Mouse (Mus musculus): ENCODE measurements around the gene Ube2k. TPM values are rescaled to one million over a fixed set of nuclear protein-coding genes. Genes with fewer than 3 reads are reported as not detected.

Gene Ube2k
- polyA plus RNA-seq, 1 experiment from 2014 or later, result 191 TPM

DNA sequence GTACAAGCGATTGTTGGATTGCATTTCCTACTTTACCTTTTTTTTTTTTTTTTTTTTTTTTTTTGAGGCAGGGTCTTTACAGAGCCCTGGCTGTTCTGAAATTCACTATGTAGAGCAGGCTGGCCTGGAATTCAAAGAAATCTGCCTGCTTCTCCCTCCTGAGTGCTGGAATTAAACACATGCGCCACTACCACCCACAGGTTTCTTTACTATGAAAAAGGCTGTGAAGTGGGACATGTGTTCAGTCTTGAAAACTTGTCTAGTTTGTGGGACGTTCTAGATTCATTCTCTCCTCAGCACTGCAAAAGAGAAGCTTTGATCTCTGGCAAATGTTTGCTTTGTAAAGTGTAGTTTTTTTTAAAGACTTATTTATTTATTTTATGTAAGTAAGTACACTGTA lies 4.9 kb downstream of the Ube2k start:
- no peak overlapping the region for H3K9ac ChIP-seq
- H3K4me2 ChIP-seq, result no peak overlapping the region
- no peak overlapping the region for H3K4me3 ChIP-seq
- H3K36me3 ChIP-seq (replicated peaks), result no peaks in the 10 kb centered on the region
- H3K4me1 ChIP-seq, result peaks cover 14% of the 10 kb centered on the region
- no peak overlapping the region for H3K27ac ChIP-seq
- WGBS, result 81% methylated on average over 3 of the region's 3 CpGs
- no peaks in the 10 kb centered on the region for H3K9me3 ChIP-seq
- ATAC-seq (replicated peaks), result no peak
- no peaks in the 10 kb centered on the region for H3K27me3 ChIP-seq (replicated peaks)

- H3K9me3 ChIP-seq, result no peaks in the 10 kb centered on the region
- ATAC-seq (replicated peaks), result no peak
- H3K4me3 ChIP-seq, result no peak overlapping the region
- no peak overlapping the region for H3K9ac ChIP-seq
- no peak overlapping the region for H3K27ac ChIP-seq
- peaks cover 14% of the 10 kb centered on the region for H3K4me1 ChIP-seq
- 96% methylated on average over 1 of the region's 1 CpGs for WGBS
- H3K4me2 ChIP-seq, result no peak overlapping the region
- H3K36me3 ChIP-seq (replicated peaks), result no peaks in the 10 kb centered on the region
- no peaks in the 10 kb centered on the region for H3K27me3 ChIP-seq (replicated peaks)
Measured at GRCm38 (mm10) chr5:65543491-65543890, 6.5 kb downstream of the Ube2k start.

DNA sequence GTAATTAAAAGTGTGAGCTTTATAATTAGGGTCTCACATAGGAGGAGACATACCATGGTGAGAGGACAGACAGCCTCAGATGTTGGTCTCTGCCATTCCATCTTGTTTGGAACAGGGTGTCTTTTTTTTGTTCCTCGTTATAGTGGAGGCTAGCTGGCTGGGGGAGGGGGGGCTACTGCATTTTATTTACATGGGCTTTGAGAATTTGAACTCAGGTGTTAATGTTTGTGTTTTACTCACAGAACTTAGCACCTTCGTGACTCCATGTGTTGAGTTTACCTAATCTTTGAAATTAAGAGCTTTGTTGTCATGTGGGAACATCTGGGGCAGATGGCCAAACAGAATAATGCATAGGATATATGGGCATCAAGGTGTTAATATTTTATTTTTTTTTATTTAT lies 7.6 kb downstream of the Ube2k start:
- WGBS, result 90% methylated on average over 2 of the region's 2 CpGs
- Histone ChIP-seq H3K36me3 (replicated peaks) (no peaks in the 10 kb centered on the region), H3K4me2 (no peak overlapping the region), H3K9me3 (no peaks in the 10 kb centered on the region), H3K27me3 (replicated peaks) (no peaks in the 10 kb centered on the region), H3K4me3 (no peak overlapping the region), H3K4me1 (peaks cover 5% of the 10 kb centered on the region; the same call in 1 of the 2 replicates), H3K27ac (no peak overlapping the region), H3K9ac (no peak overlapping the region)
- no peak for ATAC-seq (replicated peaks)

GRCm38 (mm10) chr5:65549677-65550076 lies 12.6 kb downstream of the Ube2k start:
- no peak overlapping the region for H3K9ac ChIP-seq
- H3K4me1 ChIP-seq, result no peaks in the 10 kb centered on the region
- H3K36me3 ChIP-seq (replicated peaks), result no peaks in the 10 kb centered on the region
- H3K27ac ChIP-seq, result no peak overlapping the region
- no peak overlapping the region for H3K4me2 ChIP-seq
- WGBS, result 88% methylated on average over 1 of the region's 1 CpGs
- no peak overlapping the region for H3K4me3 ChIP-seq
- no peaks in the 10 kb centered on the region for H3K27me3 ChIP-seq (replicated peaks)
- no peak for ATAC-seq (replicated peaks)
- H3K9me3 ChIP-seq, result no peaks in the 10 kb centered on the region

- no peak overlapping the region for H3K4me2 ChIP-seq
- H3K9ac ChIP-seq, result no peak overlapping the region
- H3K4me1 ChIP-seq, result 0 out of 2 replicates have a peak, but pooled peaks cover 4% of the 10 kb centered on the region
- H3K27me3 ChIP-seq (replicated peaks), result no peaks in the 10 kb centered on the region
- no peaks in the 10 kb centered on the region for H3K36me3 ChIP-seq (replicated peaks)
- no peak for ATAC-seq (replicated peaks)
- no peak overlapping the region for H3K4me3 ChIP-seq
- H3K9me3 ChIP-seq, result no peaks in the 10 kb centered on the region
- no peak overlapping the region for H3K27ac ChIP-seq
Measured at GRCm38 (mm10) chr5:65557109-65557508, 20.1 kb downstream of the Ube2k start.

DNA sequence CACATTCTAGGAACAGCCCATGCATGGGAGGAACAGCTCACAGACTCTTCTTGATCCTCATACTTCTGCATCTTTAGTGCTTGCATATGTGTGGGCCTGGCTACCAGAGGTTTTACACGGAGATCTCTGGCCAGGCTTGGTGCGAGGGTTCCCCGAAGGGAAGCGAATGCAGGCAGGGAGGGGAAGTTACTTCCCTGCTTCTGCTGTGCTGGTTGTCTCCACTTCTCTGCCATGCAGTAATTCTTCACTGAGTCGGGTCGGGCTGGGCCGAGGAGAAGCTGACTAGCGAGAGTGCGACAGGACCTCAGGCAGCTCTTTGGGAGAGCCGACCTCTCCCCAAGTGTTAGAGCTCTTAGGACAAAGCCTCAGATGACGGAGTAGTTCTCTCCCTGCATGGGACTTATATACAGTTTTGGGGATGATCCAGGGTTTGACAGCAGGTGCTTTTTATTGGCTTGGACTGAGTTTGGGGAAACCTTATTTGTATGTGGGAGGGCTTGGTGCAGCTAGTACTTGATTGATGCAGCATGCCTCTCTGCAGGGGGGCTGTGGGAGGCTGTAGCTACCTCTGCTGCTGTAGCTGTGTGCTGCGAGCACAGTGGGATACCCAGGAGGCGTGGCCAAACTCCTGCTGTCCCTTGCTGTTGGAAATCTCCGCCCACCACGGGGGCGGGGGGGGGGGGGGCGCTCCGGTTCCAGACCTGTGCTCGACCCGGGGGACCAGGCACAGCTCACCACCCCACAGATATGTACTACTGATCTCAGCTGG lies 24.3 kb downstream of the Ube2k start:
- H3K27ac ChIP-seq, result no peak overlapping the region
- no peak for ATAC-seq (replicated peaks)

GRCm38 (mm10) chr5:65565486-65565885 lies 28.5 kb downstream of the Ube2k start:
- no peaks in the 10 kb centered on the region for H3K27me3 ChIP-seq (replicated peaks)

More for the DNA sequence above, 24.3 kb downstream of the Ube2k start:
- Histone ChIP-seq H3K9ac (no peak overlapping the region), H3K4me2 (no peak overlapping the region), H3K36me3 (replicated peaks) (no peaks in the 10 kb centered on the region), H3K4me1 (0 out of 2 replicates have a peak, but pooled peaks cover 4% of the 10 kb centered on the region), H3K4me3 (no peak overlapping the region), H3K27me3 (replicated peaks) (no peaks in the 10 kb centered on the region), H3K9me3 (no peaks in the 10 kb centered on the region)
- WGBS, result 35% methylated on average over 20 of the region's 20 CpGs

DNA sequence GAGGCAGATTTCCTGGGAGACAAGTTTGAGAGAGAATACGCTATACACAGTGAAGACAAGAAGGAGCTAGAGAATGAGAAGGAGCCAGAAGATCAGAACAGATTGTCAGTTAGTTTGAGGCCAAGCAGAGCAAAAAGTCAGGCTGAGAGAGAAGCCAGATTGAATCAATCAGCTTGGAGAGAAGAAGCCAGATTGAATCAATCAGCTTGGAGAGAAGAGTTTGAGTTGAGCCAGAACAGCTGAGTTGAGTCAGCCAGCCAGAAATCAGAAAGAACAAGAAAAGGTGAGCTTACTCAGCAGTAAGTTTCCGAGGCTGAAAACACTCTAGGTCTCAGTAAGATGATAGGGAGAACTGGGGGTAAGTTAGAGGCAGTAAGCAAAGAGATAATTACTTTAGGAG lies 37.8 kb downstream of the Ube2k start:
- ATAC-seq (replicated peaks), result no peak
- 92% methylated on average over 2 of the region's 2 CpGs for WGBS
- no peaks in the 10 kb centered on the region for H3K4me1 ChIP-seq
- no peak overlapping the region for H3K4me3 ChIP-seq
- peaks cover 1% of the 10 kb centered on the region; the same call in 1 of the 2 replicates for H3K36me3 ChIP-seq (replicated peaks)
- H3K27me3 ChIP-seq (replicated peaks), result no peaks in the 10 kb centered on the region
- H3K9me3 ChIP-seq, result no peaks in the 10 kb centered on the region
- H3K27ac ChIP-seq, result no peak overlapping the region
- no peak overlapping the region for H3K9ac ChIP-seq
- H3K4me2 ChIP-seq, result no peak overlapping the region

More at GRCm38 (mm10) chr5:65565486-65565885, 28.5 kb downstream of the Ube2k start:
- Histone ChIP-seq H3K27ac (no peak overlapping the region), H3K36me3 (replicated peaks) (peaks cover 4% of the 10 kb centered on the region; the same call in 1 of the 2 replicates), H3K4me3 (no peak overlapping the region), H3K9me3 (no peaks in the 10 kb centered on the region), H3K9ac (no peak overlapping the region), H3K4me2 (no peak overlapping the region), H3K4me1 (0 out of 2 replicates have a peak, but pooled peaks cover 4% of the 10 kb centered on the region)
- no peak for ATAC-seq (replicated peaks)
- 89% methylated on average over 2 of the region's 2 CpGs for WGBS

DNA sequence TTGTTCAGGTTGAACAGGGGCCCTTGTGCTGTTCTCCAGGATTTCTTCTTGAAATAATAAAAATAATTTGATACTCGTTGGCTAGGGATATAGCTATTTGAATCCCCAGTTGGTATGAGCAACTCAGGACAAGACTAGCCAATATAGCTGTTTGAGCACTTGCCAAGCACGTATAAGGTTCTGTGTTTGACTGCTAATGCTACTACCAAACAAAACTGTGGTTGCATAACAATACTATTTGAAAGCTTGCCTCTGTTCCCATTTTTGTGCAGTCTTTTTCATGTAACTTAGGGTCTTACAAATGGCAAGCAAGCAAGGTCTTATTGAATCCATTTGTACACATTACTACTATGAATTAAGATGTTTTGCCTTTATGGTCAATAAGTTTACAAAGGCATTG lies 38.9 kb downstream of the Ube2k start:
- Histone ChIP-seq H3K4me2 (no peak overlapping the region), H3K27me3 (replicated peaks) (no peaks in the 10 kb centered on the region), H3K9me3 (no peaks in the 10 kb centered on the region), H3K36me3 (replicated peaks) (no peaks in the 10 kb centered on the region), H3K9ac (no peak overlapping the region), H3K4me1 (no peaks in the 10 kb centered on the region), H3K27ac (no peak overlapping the region), H3K4me3 (no peak overlapping the region)
- ATAC-seq (replicated peaks), result no peak
- WGBS, result 83% methylated on average over 2 of the region's 2 CpGs

DNA sequence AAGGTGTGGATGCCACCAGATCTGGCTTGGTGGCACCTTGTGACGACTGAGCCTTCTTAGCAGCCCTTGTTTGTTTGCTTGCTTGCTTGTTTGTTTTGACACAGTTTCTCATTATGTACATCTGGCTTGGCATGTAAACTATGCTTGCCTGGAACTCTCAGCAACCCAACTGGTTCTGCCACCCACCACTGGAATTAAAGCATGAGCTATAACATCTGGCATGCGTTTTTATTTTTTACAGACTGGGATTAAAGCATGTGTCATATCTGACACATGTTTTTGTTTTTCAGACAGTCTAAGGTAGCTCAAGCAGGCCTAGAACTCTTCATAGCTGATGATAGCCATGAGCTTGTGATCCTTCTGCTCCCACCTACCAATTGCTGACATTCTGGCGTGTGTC lies 41.5 kb downstream of the Ube2k start:
- H3K27me3 ChIP-seq (replicated peaks), result no peaks in the 10 kb centered on the region
- H3K9ac ChIP-seq, result no peak overlapping the region
- no peaks in the 10 kb centered on the region for H3K4me1 ChIP-seq
- no peak overlapping the region for H3K4me3 ChIP-seq
- H3K9me3 ChIP-seq, result no peaks in the 10 kb centered on the region
- H3K27ac ChIP-seq, result no peak overlapping the region
- no peaks in the 10 kb centered on the region for H3K36me3 ChIP-seq (replicated peaks)
- ATAC-seq (replicated peaks), result no peak
- 84% methylated on average over 3 of the region's 3 CpGs for WGBS
- no peak overlapping the region for H3K4me2 ChIP-seq

- H3K4me1 ChIP-seq, result no peaks in the 10 kb centered on the region
- no peak overlapping the region for H3K4me2 ChIP-seq
- H3K9ac ChIP-seq, result no peak overlapping the region
- no peaks in the 10 kb centered on the region for H3K9me3 ChIP-seq
- no peaks in the 10 kb centered on the region for H3K27me3 ChIP-seq (replicated peaks)
- H3K4me3 ChIP-seq, result no peak overlapping the region
- H3K36me3 ChIP-seq (replicated peaks), result 0 out of 2 replicates have a peak, but pooled peaks cover 3% of the 10 kb centered on the region
- no peak for ATAC-seq (replicated peaks)
- WGBS, result 94% methylated on average over 5 of the region's 5 CpGs
- H3K27ac ChIP-seq, result no peak overlapping the region
Measured at GRCm38 (mm10) chr5:65586291-65586690, 49.3 kb downstream of the Ube2k start.

GRCm38 (mm10) chr5:65590199-65590598 lies 53.2 kb downstream of the Ube2k start:
- no peak for ATAC-seq (replicated peaks)

DNA sequence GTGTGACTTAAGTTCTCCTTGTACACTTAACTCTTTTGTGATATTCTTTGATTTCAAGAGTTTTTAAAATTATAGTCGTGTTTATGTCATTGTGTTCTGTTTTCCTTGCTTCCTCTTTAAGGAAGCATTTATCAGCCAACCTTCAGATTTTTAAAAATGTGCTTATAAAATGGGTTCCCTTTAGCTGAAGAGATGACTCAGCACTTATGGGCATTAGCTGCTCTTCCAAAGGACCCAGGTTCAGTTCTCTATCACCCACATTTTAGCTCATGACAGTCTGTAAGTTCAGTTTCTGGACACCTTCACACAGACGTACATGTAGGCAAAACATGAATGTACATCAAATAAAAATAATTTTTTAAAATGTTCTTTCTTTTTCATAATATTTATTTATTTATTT lies 55.4 kb downstream of the Ube2k start:
- no peaks in the 10 kb centered on the region for H3K9me3 ChIP-seq
- peaks cover 8% of the 10 kb centered on the region; the same call in 1 of the 2 replicates for H3K36me3 ChIP-seq (replicated peaks)
- no peak overlapping the region for H3K4me3 ChIP-seq
- WGBS, result 87% methylated on average over 2 of the region's 2 CpGs
- no peaks in the 10 kb centered on the region for H3K27me3 ChIP-seq (replicated peaks)
- H3K27ac ChIP-seq, result no peak overlapping the region
- H3K4me2 ChIP-seq, result no peak overlapping the region
- no peak for ATAC-seq (replicated peaks)
- H3K9ac ChIP-seq, result no peak overlapping the region
- no peaks in the 10 kb centered on the region for H3K4me1 ChIP-seq

More at GRCm38 (mm10) chr5:65590199-65590598, 53.2 kb downstream of the Ube2k start:
- H3K4me2 ChIP-seq, result no peak overlapping the region
- H3K9ac ChIP-seq, result no peak overlapping the region
- no peaks in the 10 kb centered on the region for H3K27me3 ChIP-seq (replicated peaks)
- H3K9me3 ChIP-seq, result no peaks in the 10 kb centered on the region
- H3K4me1 ChIP-seq, result no peaks in the 10 kb centered on the region
- 91% methylated on average over 1 of the region's 1 CpGs for WGBS
- peaks cover 11% of the 10 kb centered on the region; the same call in 1 of the 2 replicates for H3K36me3 ChIP-seq (replicated peaks)
- H3K4me3 ChIP-seq, result no peak overlapping the region
- no peak overlapping the region for H3K27ac ChIP-seq

All from midbrain, embryonic 15.5 days (tissue).